Mouse (Mus musculus): ENCODE measurements around the gene Eps15.
A peak's percentile ranks its signal among the peaks of the same experiment; 100 is the strongest.

DNA sequence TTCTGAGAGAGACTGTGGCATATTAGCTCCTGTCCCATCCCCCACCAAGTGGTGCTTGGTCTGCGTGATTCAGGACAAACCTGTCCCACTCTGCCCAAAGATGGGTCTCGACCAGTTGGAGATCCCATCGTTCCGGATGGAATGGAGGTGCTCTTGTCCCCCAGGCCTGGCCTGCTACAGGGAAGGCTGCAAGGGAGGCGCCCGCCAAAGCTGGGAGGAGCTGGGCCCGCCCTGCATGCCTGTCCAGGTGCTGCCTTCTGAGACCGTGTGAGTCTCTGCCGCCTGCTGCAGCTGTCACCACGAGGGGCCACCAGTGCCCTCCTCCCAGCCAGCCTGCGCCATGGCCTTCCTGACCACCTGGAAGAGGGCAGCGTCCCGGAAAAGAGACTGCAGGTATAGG, 113.8 kb downstream of the Eps15 start:
- TF ChIP-seq EP300 (IDR thresholded peaks at IDR 0.05; ENCODE audit: low read depth), result no peak
- TF ChIP-seq CTCF (IDR thresholded peaks at IDR 0.05; ENCODE audit: low read depth), result peak; percentile 37; the same call in 1 of the 2 replicates

All from liver, embryonic 14.5 days (tissue).